Mouse (Mus musculus) frontal cortex, postnatal 14 days (tissue): Measurements from ENCODE around the gene Figla.

Source experiments
- DNase-seq, 2 experiments: peaks; one replicate each; pipeline ENCODE4 v3.0.0; 2022; ENCODE audit warnings: low spot score in 2 of 2

The Figla gene

DNA sequence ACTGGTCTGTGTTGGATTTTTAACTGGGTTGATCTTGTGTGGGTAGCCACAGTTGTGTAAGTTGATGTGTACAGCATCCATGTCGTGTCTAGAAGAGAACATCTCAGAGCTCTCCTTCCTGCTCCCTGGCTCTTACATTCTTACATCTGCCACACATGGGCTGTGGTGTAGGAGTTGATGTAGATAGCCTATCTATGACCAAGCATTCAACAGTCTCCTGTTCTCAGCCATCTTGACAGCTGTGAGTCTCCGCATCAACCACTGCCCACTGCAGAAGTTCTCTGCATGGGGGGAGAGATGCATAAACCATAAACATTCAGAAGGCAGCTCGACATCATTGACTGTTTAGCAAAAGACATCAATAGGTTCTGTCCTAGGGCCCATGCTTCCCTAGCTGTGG, 53.9 kb downstream of the Figla start:
- DNase-seq, result no peak

DNA sequence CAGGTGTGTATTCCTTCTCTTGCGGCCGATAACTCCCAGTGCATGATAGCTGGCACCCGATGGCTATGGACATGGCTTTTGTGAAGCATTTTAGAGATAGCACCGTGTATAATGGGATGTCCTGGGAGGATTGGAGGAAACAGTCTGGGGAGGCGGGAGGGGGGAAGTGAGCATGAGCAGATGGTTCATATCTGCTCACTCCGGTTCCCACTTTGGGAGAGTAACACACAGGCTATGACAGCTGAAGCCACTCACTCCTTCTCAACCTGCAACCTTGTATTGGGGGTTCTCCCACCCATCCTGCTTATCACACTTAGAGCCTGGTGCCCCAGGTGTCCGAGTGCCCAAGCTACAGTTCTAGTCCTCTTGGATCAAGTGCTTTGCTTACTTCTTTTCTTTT, 54.3 kb downstream of the Figla start:
- no peak for DNase-seq
